Mouse (Mus musculus) ES-E14 (cell line): ENCODE data around the gene Pomp.

ENCODE experiments used
- CHD2 ChIP-seq: IDR thresholded peaks from 2 replicates; pipeline ENCODE4 v1.6.1; 2014; ENCODE audit warnings: mild to moderate bottlenecking, low read depth, low read length, inconsistent platforms
- HCFC1 ChIP-seq: IDR thresholded peaks from 2 replicates; pipeline ENCODE4 v1.6.1; 2012; ENCODE audit warnings: low read length, inconsistent platforms, borderline replicate concordance; ENCODE audit not compliant: insufficient read depth
- MAFK ChIP-seq: IDR thresholded peaks from 2 replicates; pipeline ENCODE4 v1.6.1; 2014; ENCODE audit warnings: mild to moderate bottlenecking, low read depth, low read length, inconsistent platforms; ENCODE audit not compliant: insufficient read depth

DNA sequence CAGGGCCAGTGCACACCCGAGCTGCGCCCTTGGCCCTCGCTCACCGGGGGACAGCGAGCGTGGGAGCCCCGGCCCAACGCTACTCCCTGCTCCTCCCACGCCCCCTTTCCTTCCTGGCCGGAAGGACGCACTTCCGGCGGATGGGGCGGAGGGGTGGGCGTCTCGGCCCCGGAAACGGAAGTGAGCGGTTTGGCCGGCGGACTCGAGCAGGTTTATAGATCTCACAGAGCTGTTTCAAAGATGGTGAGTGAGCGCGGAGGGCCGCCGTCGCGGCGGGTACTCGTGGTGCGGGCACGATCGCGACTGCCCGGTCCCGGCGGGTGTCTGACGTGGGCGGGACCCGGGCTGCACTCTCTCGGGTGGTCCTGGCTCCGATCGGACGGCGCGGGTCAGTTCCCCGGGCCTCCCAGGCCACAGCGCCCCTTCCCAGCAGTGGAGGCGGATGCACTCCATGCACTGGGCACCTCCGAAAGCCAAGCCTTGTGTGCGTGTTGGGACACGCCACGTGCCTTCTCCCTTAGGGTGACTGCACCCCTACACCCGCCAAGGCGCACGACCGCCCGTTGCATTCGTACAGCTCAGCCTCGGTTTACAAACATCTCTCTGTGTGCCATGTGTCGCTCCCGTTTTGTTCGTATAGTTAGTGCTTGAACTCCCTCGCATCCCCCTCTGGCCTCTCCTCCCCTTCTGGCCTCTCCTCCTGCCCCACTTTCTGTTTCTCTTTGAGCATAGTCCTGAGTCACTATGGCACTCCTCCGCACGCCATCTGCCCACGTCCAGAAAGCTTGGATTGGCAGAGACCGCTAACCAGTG is at the start of gene Pomp:
- TF ChIP-seq CHD2 (no peak), HCFC1 (peak; percentile 34; the same call in 1 of the 2 replicates), MAFK (no peak)
